ENCODE assay signal across 19 mouse cellular contexts in the genomic region with DNA sequence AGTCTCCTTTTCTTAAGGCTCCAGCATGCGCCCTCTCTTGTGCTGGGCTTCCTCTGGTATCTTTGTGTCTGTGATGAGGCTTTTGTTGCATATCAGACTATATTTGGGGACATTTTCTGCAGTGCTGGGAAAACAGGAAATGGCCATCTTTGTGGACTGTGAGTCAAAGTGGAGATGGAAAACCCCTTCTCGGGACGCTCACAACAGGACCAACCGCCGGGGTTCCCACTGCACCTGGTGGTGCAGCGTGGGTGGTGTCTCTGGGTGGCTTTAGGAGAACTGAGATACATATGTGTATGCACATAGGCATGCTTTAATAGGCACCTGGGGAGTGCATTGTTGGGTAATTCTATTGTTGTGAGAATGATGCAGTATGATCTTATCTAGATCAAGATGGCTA.
"Had no signal": no experiment of that assay in that cellular context is flagged by ENCODE, and none has a peak within 500 bp of the region (broad histone marks: within the 10 kb centered on the region; RNA-seq: fewer than 3 reads in every experiment).

No protein-coding gene starts in this region.

- DNase-seq: kidney, adult 8-10 months; kidney, postnatal 10 days; kidney, postnatal 36 days; layer of hippocampus, postnatal 36 days; liver, postnatal 0 days; lung, embryonic 14.5 days; midbrain, embryonic 14.5 days; thymus, adult 2 months; thymus, postnatal 14 days; thymus, postnatal 4 days had no signal

- H3K27me3 ChIP-seq: kidney, embryonic 15.5 days; limb, embryonic 12.5 days; limb, embryonic 15.5 days had no signal

- ATAC-seq: liver, postnatal 0 days; lung, postnatal 0 days had no signal

- H3K36me3 ChIP-seq: kidney, embryonic 15.5 days; limb, embryonic 12.5 days; limb, embryonic 15.5 days had no signal

- H3K4me3 ChIP-seq: kidney, embryonic 15.5 days; left cerebral cortex, adult 2 months; limb, embryonic 12.5 days; limb, embryonic 15.5 days had no signal

- H3K9me3 ChIP-seq: kidney, embryonic 15.5 days; limb, embryonic 12.5 days; limb, embryonic 15.5 days had no signal

- H3K9ac ChIP-seq: kidney, embryonic 15.5 days; limb, embryonic 12.5 days; limb, embryonic 15.5 days; liver, embryonic 14.5 days; liver, postnatal 0 days; lung, embryonic 14.5 days had no signal

- H3K27ac ChIP-seq: kidney, embryonic 15.5 days; left cerebral cortex, adult 2 months; limb, embryonic 12.5 days; limb, embryonic 15.5 days; liver, embryonic 14.5 days; macrophage; stomach, postnatal 0 days had no signal

- H3K4me2 ChIP-seq: kidney, embryonic 15.5 days; limb, embryonic 12.5 days; limb, embryonic 15.5 days; liver, embryonic 11.5 days; lung, embryonic 14.5 days had no signal
